Mouse (Mus musculus) intestine, embryonic 15.5 days (tissue): ENCODE results near the gene Klf16. TPM values are rescaled to one million over a fixed set of nuclear protein-coding genes. Genes with fewer than 3 reads are reported as not detected.

Source experiments
- ATAC-seq: fragments of 200-750 bp; cut with Nextera tagmentation; 2 replicates; pipeline ENCODE4 v1.8.0; 2017; ENCODE audit warnings: moderate TSS enrichment, moderate library complexity
- H3K27ac ChIP-seq: fragments of 300-500 bp; sonication (generic); 2 replicates; pipeline ENCODE4 v1.5.1; 2015; ENCODE audit warnings: mild to moderate bottlenecking, inconsistent platforms
- H3K27me3 ChIP-seq: fragments of 300-500 bp; sonication (generic); replicated peaks from 2 replicates; pipeline ENCODE4 v1.6.1; 2015; ENCODE audit warnings: inconsistent platforms
- H3K36me3 ChIP-seq: fragments of 300-500 bp; sonication (generic); 2 replicates; pipeline ENCODE4 v1.6.1; 2015; ENCODE audit warnings: inconsistent platforms
- H3K4me1 ChIP-seq: fragments of 300-500 bp; sonication (generic); replicated peaks from 2 replicates; pipeline ENCODE4 v1.6.1; 2015; ENCODE audit warnings: inconsistent platforms
- H3K4me2 ChIP-seq: fragments of 300-500 bp; sonication (generic); replicated peaks from 2 replicates; pipeline ENCODE4 v1.6.1; 2015; ENCODE audit warnings: mild to moderate bottlenecking, inconsistent platforms
- H3K4me3 ChIP-seq: fragments of 300-500 bp; sonication (generic); replicated peaks from 2 replicates; pipeline ENCODE4 v1.5.1; 2015; ENCODE audit warnings: inconsistent platforms
- H3K9ac ChIP-seq: fragments of 300-500 bp; sonication (generic); 2 replicates; pipeline ENCODE4 v1.6.1; 2015; ENCODE audit warnings: inconsistent platforms
- H3K9me3 ChIP-seq: fragments of 300-500 bp; sonication (generic); 2 replicates; pipeline ENCODE4 v1.6.1; 2016; ENCODE audit warnings: inconsistent platforms
- WGBS: fragments of 180-500 bp; shearing (Covaris S2); methylation state at CpG from one replicate; pipeline ENCODE4 v1.1.7; 2015; 5-methylcytosine and 5-hydroxymethylcytosine counted together
- polyA plus RNA-seq: library from polyadenylated mRNA; unstranded; fragments of >200 nt; fragmentation: Nextera tagmentation; extraction: Ambion mirVana; gene quantifications from 2 replicates; pipeline ENCODE4 v1.2.1, GENCODE M21; 2015

The Klf16 gene
- polyA plus RNA-seq, 1 experiment from 2014 or later, result 8.3 TPM

GRCm38 (mm10) chr10:80547539-80547938 is 29.6 kb downstream of the Klf16 start:
- Histone ChIP-seq H3K27me3 (no peaks in the 10 kb centered on the region), H3K4me1 (0 out of 2 replicates have a peak, but pooled peaks cover 2% of the 10 kb centered on the region), H3K27ac (no peak overlapping the region), H3K36me3 (peaks cover 58% of the 10 kb centered on the region), H3K4me3 (no peak overlapping the region), H3K4me2 (no peak overlapping the region), H3K9me3 (no peaks in the 10 kb centered on the region), H3K9ac (no peak overlapping the region)
- WGBS, result 93% methylated on average over 15 of the region's 15 CpGs
- ATAC-seq, result no peak

GRCm38 (mm10) chr10:80546945-80547344 is 30.2 kb downstream of the Klf16 start:
- Histone ChIP-seq H3K27me3 (no peaks in the 10 kb centered on the region), H3K36me3 (peaks cover 64% of the 10 kb centered on the region), H3K4me2 (no peak overlapping the region), H3K4me1 (0 out of 2 replicates have a peak, but pooled peaks cover 2% of the 10 kb centered on the region), H3K27ac (no peak overlapping the region), H3K9ac (no peak overlapping the region), H3K4me3 (no peak overlapping the region), H3K9me3 (no peaks in the 10 kb centered on the region)
- WGBS, result 94% methylated on average over 4 of the region's 4 CpGs
- ATAC-seq, result no peak

- no peak overlapping the region for H3K4me3 ChIP-seq
- no peak overlapping the region for H3K4me2 ChIP-seq
- 0 out of 2 replicates have a peak, but pooled peaks cover 2% of the 10 kb centered on the region for H3K4me1 ChIP-seq
- H3K36me3 ChIP-seq, result peaks cover 69% of the 10 kb centered on the region
- no peak for ATAC-seq
- no peak overlapping the region for H3K9ac ChIP-seq
- no peaks in the 10 kb centered on the region for H3K9me3 ChIP-seq
- H3K27me3 ChIP-seq, result no peaks in the 10 kb centered on the region
- 88% methylated on average over 8 of the region's 8 CpGs for WGBS
- no peak overlapping the region for H3K27ac ChIP-seq
Observed at GRCm38 (mm10) chr10:80545590-80545989, 31.5 kb downstream of the Klf16 start.

- 95% methylated on average over 14 of the region's 14 CpGs for WGBS
- H3K36me3 ChIP-seq, result peaks cover 57% of the 10 kb centered on the region
Observed at GRCm38 (mm10) chr10:80543873-80544272, 33.2 kb downstream of the Klf16 start.

GRCm38 (mm10) chr10:80539493-80539892 is 37.6 kb downstream of the Klf16 start:
- Histone ChIP-seq H3K27me3 (peaks cover 33% of the 10 kb centered on the region), H3K27ac (no peak overlapping the region), H3K36me3 (peaks cover 29% of the 10 kb centered on the region), H3K4me1 (peaks cover 15% of the 10 kb centered on the region), H3K9ac (no peak overlapping the region), H3K9me3 (no peaks in the 10 kb centered on the region), H3K4me2 (peak overlapping the region; percentile 57; the same call in 1 of the 2 replicates), H3K4me3 (no peak overlapping the region; the same call in 1 of the 2 replicates)
- peak; percentile 11; the same call in 1 of the 2 replicates for ATAC-seq
- WGBS, result 45% methylated on average over 5 of the region's 5 CpGs

More at GRCm38 (mm10) chr10:80543873-80544272, 33.2 kb downstream of the Klf16 start:
- ATAC-seq, result no peak
- Histone ChIP-seq H3K4me1 (peaks cover 5% of the 10 kb centered on the region; the same call in 1 of the 2 replicates), H3K27me3 (peaks cover 3% of the 10 kb centered on the region; the same call in 1 of the 2 replicates), H3K27ac (no peak overlapping the region), H3K4me3 (no peak overlapping the region), H3K4me2 (no peak overlapping the region), H3K9me3 (no peaks in the 10 kb centered on the region), H3K9ac (no peak overlapping the region)

GRCm38 (mm10) chr10:80538710-80539394 is 38.3 kb downstream of the Klf16 start, which contains the start of gene Atp8b3:
Atp8b3 (minus strand) TSS chr10:80539124.
- Histone ChIP-seq H3K36me3 (peaks cover 23% of the 10 kb centered on the region), H3K9me3 (no peaks in the 10 kb centered on the region), H3K4me3 (peak within 1 kb of the TSS; percentile 20), H3K27me3 (peaks cover 33% of the 10 kb centered on the region), H3K27ac (no peak within 1 kb of the TSS), H3K4me2 (peak within 1 kb of the TSS; percentile 57), H3K4me1 (peaks cover 15% of the 10 kb centered on the region), H3K9ac (no peak within 1 kb of the TSS)
- WGBS, result 3% methylated on average over 30 of the region's 30 CpGs
- ATAC-seq, result peak; percentile 93

- Histone ChIP-seq H3K4me1 (peaks cover 15% of the 10 kb centered on the region), H3K4me2 (no peak overlapping the region), H3K27ac (no peak overlapping the region), H3K36me3 (peaks cover 17% of the 10 kb centered on the region), H3K27me3 (peaks cover 33% of the 10 kb centered on the region), H3K9ac (no peak overlapping the region), H3K9me3 (no peaks in the 10 kb centered on the region), H3K4me3 (no peak overlapping the region)
- ATAC-seq, result no peak
- WGBS, result 55% methylated on average over 5 of the region's 5 CpGs
Observed at GRCm38 (mm10) chr10:80538180-80538579, 38.9 kb downstream of the Klf16 start.

- peak overlapping the region; percentile 38 for H3K4me2 ChIP-seq
Observed at GRCm38 (mm10) chr10:80535711-80536110, 41.4 kb downstream of the Klf16 start.

GRCm38 (mm10) chr10:80535071-80535470 is 42.0 kb downstream of the Klf16 start:
- Histone ChIP-seq H3K36me3 (no peaks in the 10 kb centered on the region), H3K27me3 (peaks cover 33% of the 10 kb centered on the region), H3K4me2 (peak overlapping the region; percentile 38), H3K9me3 (no peaks in the 10 kb centered on the region), H3K4me3 (no peak overlapping the region), H3K9ac (no peak overlapping the region), H3K27ac (no peak overlapping the region), H3K4me1 (peaks cover 15% of the 10 kb centered on the region)
- 10% methylated on average over 14 of the region's 14 CpGs for WGBS
- no peak for ATAC-seq

More at GRCm38 (mm10) chr10:80535711-80536110, 41.4 kb downstream of the Klf16 start:
- ATAC-seq, result no peak
- peaks cover 33% of the 10 kb centered on the region for H3K27me3 ChIP-seq
- no peaks in the 10 kb centered on the region for H3K9me3 ChIP-seq
- 10% methylated on average over 13 of the region's 13 CpGs for WGBS
- no peak overlapping the region for H3K9ac ChIP-seq
- H3K4me3 ChIP-seq, result no peak overlapping the region
- no peaks in the 10 kb centered on the region for H3K36me3 ChIP-seq
- H3K27ac ChIP-seq, result no peak overlapping the region
- H3K4me1 ChIP-seq, result peaks cover 15% of the 10 kb centered on the region

- no peak overlapping the region for H3K4me2 ChIP-seq
- no peak overlapping the region for H3K27ac ChIP-seq
- no peaks in the 10 kb centered on the region for H3K9me3 ChIP-seq
- H3K9ac ChIP-seq, result no peak overlapping the region
- no peak overlapping the region for H3K4me3 ChIP-seq
- 9% methylated on average over 7 of the region's 7 CpGs for WGBS
- peaks cover 10% of the 10 kb centered on the region for H3K4me1 ChIP-seq
- ATAC-seq, result peak; percentile 73
- no peaks in the 10 kb centered on the region for H3K36me3 ChIP-seq
- H3K27me3 ChIP-seq, result peaks cover 29% of the 10 kb centered on the region
Observed at GRCm38 (mm10) chr10:80533704-80534103, 43.4 kb downstream of the Klf16 start.

- H3K4me1 ChIP-seq, result peaks cover 10% of the 10 kb centered on the region
- H3K9ac ChIP-seq, result no peak overlapping the region
- peaks cover 24% of the 10 kb centered on the region for H3K27me3 ChIP-seq
- ATAC-seq, result no peak
- no peak overlapping the region for H3K4me3 ChIP-seq
- H3K36me3 ChIP-seq, result no peaks in the 10 kb centered on the region
- no peak overlapping the region for H3K27ac ChIP-seq
- WGBS, result 86% methylated on average over 11 of the region's 11 CpGs
- H3K4me2 ChIP-seq, result no peak overlapping the region
- H3K9me3 ChIP-seq, result no peaks in the 10 kb centered on the region
Observed at GRCm38 (mm10) chr10:80532783-80533182, 44.3 kb downstream of the Klf16 start.

GRCm38 (mm10) chr10:80526172-80526571 is 50.9 kb downstream of the Klf16 start:
- H3K27me3 ChIP-seq, result no peaks in the 10 kb centered on the region
- peak; percentile 77 for ATAC-seq
- H3K4me1 ChIP-seq, result no peaks in the 10 kb centered on the region
- 0 out of 2 replicates have a peak overlapping the region, but pooled peaks have one; percentile 26 for H3K4me2 ChIP-seq
- no peak overlapping the region for H3K4me3 ChIP-seq
- 20% methylated on average over 9 of the region's 9 CpGs for WGBS
- no peak overlapping the region for H3K27ac ChIP-seq
- no peaks in the 10 kb centered on the region for H3K9me3 ChIP-seq
- no peak overlapping the region for H3K9ac ChIP-seq
- no peaks in the 10 kb centered on the region for H3K36me3 ChIP-seq

- Histone ChIP-seq H3K4me2 (no peak overlapping the region), H3K4me1 (no peaks in the 10 kb centered on the region), H3K36me3 (no peaks in the 10 kb centered on the region), H3K9me3 (no peaks in the 10 kb centered on the region), H3K4me3 (no peak overlapping the region), H3K27ac (no peak overlapping the region), H3K9ac (no peak overlapping the region), H3K27me3 (no peaks in the 10 kb centered on the region)
- WGBS, result 95% methylated on average over 7 of the region's 7 CpGs
- ATAC-seq, result no peak
Observed at GRCm38 (mm10) chr10:80523299-80523698, 53.8 kb downstream of the Klf16 start.
